Mouse (Mus musculus): ENCODE results near the gene Emid1. TPM values are rescaled to one million over a fixed set of nuclear protein-coding genes. Genes with fewer than 3 reads are reported as not detected.

Emid1 gene
- polyA plus RNA-seq, 1 experiment from 2014 or later, result 22.2 TPM

GRCm38 (mm10) chr11:5175141-5175540, 23.1 kb upstream of the Emid1 start:
- DNase-seq (ENCODE audit: low spot score) (no peak), ATAC-seq (replicated peaks; ENCODE audit: low FRiP score) (no peak)
- Histone ChIP-seq H3K36me3 (ENCODE audit: control insufficient read depth, insufficient read depth, low read length) (no peaks in the 10 kb centered on the region), H3K4me3 (ENCODE audit: low read depth, low read length) (no peak overlapping the region), H3K9me3 (ENCODE audit: control insufficient read depth, low read length) (no peaks in the 10 kb centered on the region), H3K4me2 (ENCODE audit: low read depth, low read length, severe bottlenecking) (no peak overlapping the region), H3K27ac (ENCODE audit: low read depth, low read length) (no peak overlapping the region), H3K9ac (ENCODE audit: low read length) (no peak overlapping the region), H3K27me3 (ENCODE audit: control insufficient read depth, insufficient read depth, low read length) (no peaks in the 10 kb centered on the region), H3K4me1 (replicated peaks; ENCODE audit: control insufficient read depth, insufficient read depth, low read length) (peaks cover 4% of the 10 kb centered on the region; the same call in 1 of the 2 replicates)
- WGBS, result 89% methylated on average over 7 of the region's 7 CpGs

DNA sequence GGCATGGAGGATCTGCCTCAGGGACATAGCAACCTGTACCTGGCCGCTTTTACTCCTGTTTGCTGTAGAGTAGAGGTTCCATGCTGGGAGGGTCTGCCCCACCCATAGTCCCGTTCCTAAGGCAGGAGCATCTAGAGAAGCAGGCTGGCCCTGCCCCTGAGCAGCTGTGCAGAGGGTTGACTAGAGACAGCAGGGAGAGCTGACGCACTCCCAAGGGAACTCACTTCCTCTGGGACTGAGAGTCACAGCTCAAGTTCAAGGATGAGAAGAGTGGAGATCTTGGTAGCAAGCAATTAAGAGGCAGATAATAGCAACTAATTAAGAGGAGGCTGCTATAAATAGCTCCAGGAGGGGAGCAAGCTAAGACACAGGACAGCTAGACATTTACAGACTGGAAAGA, 20.8 kb upstream of the Emid1 start:
- ATAC-seq (replicated peaks; ENCODE audit: low FRiP score), result 0 out of 2 replicates have a peak, but pooled peaks have one; percentile 21

GRCm38 (mm10) chr11:5167311-5167710, 15.3 kb upstream of the Emid1 start:
- 53% methylated on average over 9 of the region's 9 CpGs for WGBS

More for the DNA sequence above, 20.8 kb upstream of the Emid1 start:
- Histone ChIP-seq H3K27ac (ENCODE audit: low read depth, low read length) (no peak overlapping the region), H3K4me2 (ENCODE audit: low read depth, low read length, severe bottlenecking) (no peak overlapping the region), H3K27me3 (ENCODE audit: control insufficient read depth, insufficient read depth, low read length) (no peaks in the 10 kb centered on the region), H3K9me3 (ENCODE audit: control insufficient read depth, low read length) (no peaks in the 10 kb centered on the region), H3K4me3 (ENCODE audit: low read depth, low read length) (no peak overlapping the region), H3K36me3 (ENCODE audit: control insufficient read depth, insufficient read depth, low read length) (no peaks in the 10 kb centered on the region), H3K9ac (ENCODE audit: low read length) (no peak overlapping the region), H3K4me1 (replicated peaks; ENCODE audit: control insufficient read depth, insufficient read depth, low read length) (peaks cover 4% of the 10 kb centered on the region; the same call in 1 of the 2 replicates)
- WGBS, result 48% methylated on average over 3 of the region's 3 CpGs
- DNase-seq (ENCODE audit: low spot score), result no peak

GRCm38 (mm10) chr11:5165471-5165916, 13.4 kb upstream of the Emid1 start:
- peak overlapping the region; percentile 10; the same call in 1 of the 2 replicates for H3K9ac ChIP-seq (ENCODE audit: low read length)

More at GRCm38 (mm10) chr11:5167311-5167710, 15.3 kb upstream of the Emid1 start:
- Histone ChIP-seq H3K9me3 (ENCODE audit: control insufficient read depth, low read length) (no peaks in the 10 kb centered on the region), H3K4me3 (ENCODE audit: low read depth, low read length) (no peak overlapping the region), H3K4me2 (ENCODE audit: low read depth, low read length, severe bottlenecking) (no peak overlapping the region), H3K9ac (ENCODE audit: low read length) (no peak overlapping the region), H3K36me3 (ENCODE audit: control insufficient read depth, insufficient read depth, low read length) (no peaks in the 10 kb centered on the region), H3K27me3 (ENCODE audit: control insufficient read depth, insufficient read depth, low read length) (no peaks in the 10 kb centered on the region), H3K4me1 (replicated peaks; ENCODE audit: control insufficient read depth, insufficient read depth, low read length) (peaks cover 16% of the 10 kb centered on the region; the same call in 1 of the 2 replicates), H3K27ac (ENCODE audit: low read depth, low read length) (no peak overlapping the region)
- DNase-seq (ENCODE audit: low spot score) (no peak), ATAC-seq (replicated peaks; ENCODE audit: low FRiP score) (peak; percentile 51; the same call in 1 of the 2 replicates)

DNA sequence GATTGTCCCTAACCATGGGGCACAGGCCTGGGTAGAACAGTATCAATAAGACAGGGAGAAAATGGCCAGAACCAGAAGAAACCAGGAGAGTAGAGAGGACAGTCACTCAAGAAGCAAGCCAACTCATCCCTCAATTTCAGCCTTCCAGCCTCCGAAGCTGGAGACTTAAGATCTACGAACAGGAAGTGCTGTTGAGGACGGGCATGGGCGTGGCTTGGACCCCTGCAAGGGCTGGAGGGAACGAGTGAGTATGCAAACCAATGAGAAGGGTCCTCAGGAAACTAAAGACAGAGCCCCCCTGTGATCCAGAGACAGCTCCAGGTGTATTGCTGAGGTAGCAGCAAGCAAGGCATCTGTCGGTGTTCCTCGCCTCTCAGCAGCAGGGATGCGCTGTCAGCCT, 12.3 kb upstream of the Emid1 start:
- WGBS, result 13% methylated on average over 8 of the region's 8 CpGs
- H3K27me3 ChIP-seq (ENCODE audit: control insufficient read depth, insufficient read depth, low read length), result no peaks in the 10 kb centered on the region
- no peak overlapping the region for H3K27ac ChIP-seq (ENCODE audit: low read depth, low read length)
- H3K4me2 ChIP-seq (ENCODE audit: low read depth, low read length, severe bottlenecking), result no peak overlapping the region
- no peak for ATAC-seq (replicated peaks; ENCODE audit: low FRiP score)
- peaks cover 16% of the 10 kb centered on the region; the same call in 1 of the 2 replicates for H3K4me1 ChIP-seq (replicated peaks; ENCODE audit: control insufficient read depth, insufficient read depth, low read length)
- no peaks in the 10 kb centered on the region for H3K36me3 ChIP-seq (ENCODE audit: control insufficient read depth, insufficient read depth, low read length)
- no peak overlapping the region for H3K9ac ChIP-seq (ENCODE audit: low read length)
- H3K4me3 ChIP-seq (ENCODE audit: low read depth, low read length), result no peak overlapping the region
- DNase-seq (ENCODE audit: low spot score), result no peak
- H3K9me3 ChIP-seq (ENCODE audit: control insufficient read depth, low read length), result peaks cover 5% of the 10 kb centered on the region

More at GRCm38 (mm10) chr11:5165471-5165916, 13.4 kb upstream of the Emid1 start:
- no peaks in the 10 kb centered on the region for H3K36me3 ChIP-seq (ENCODE audit: control insufficient read depth, insufficient read depth, low read length)
- H3K9me3 ChIP-seq (ENCODE audit: control insufficient read depth, low read length), result peaks cover 5% of the 10 kb centered on the region
- H3K27me3 ChIP-seq (ENCODE audit: control insufficient read depth, insufficient read depth, low read length), result no peaks in the 10 kb centered on the region
- no peak overlapping the region for H3K4me2 ChIP-seq (ENCODE audit: low read depth, low read length, severe bottlenecking)
- H3K4me1 ChIP-seq (replicated peaks; ENCODE audit: control insufficient read depth, insufficient read depth, low read length), result peaks cover 16% of the 10 kb centered on the region; the same call in 1 of the 2 replicates
- H3K4me3 ChIP-seq (ENCODE audit: low read depth, low read length), result no peak overlapping the region
- no peak overlapping the region for H3K27ac ChIP-seq (ENCODE audit: low read depth, low read length)
- no peak; the same call in 1 of the 2 replicates for ATAC-seq (replicated peaks; ENCODE audit: low FRiP score)
- DNase-seq (ENCODE audit: low spot score), result peak; percentile 63
- WGBS, result 20% methylated on average over 8 of the region's 8 CpGs

- H3K4me1 ChIP-seq (replicated peaks; ENCODE audit: control insufficient read depth, insufficient read depth, low read length), result peaks cover 16% of the 10 kb centered on the region; the same call in 1 of the 2 replicates
- H3K4me3 ChIP-seq (ENCODE audit: low read depth, low read length), result no peak overlapping the region
- H3K36me3 ChIP-seq (ENCODE audit: control insufficient read depth, insufficient read depth, low read length), result no peaks in the 10 kb centered on the region
- 90% methylated on average over 8 of the region's 8 CpGs for WGBS
- no peak overlapping the region for H3K4me2 ChIP-seq (ENCODE audit: low read depth, low read length, severe bottlenecking)
- ATAC-seq (replicated peaks; ENCODE audit: low FRiP score) (no peak), DNase-seq (ENCODE audit: low spot score) (no peak)
- no peak overlapping the region for H3K27ac ChIP-seq (ENCODE audit: low read depth, low read length)
- no peaks in the 10 kb centered on the region for H3K27me3 ChIP-seq (ENCODE audit: control insufficient read depth, insufficient read depth, low read length)
- H3K9ac ChIP-seq (ENCODE audit: low read length), result no peak overlapping the region
- H3K9me3 ChIP-seq (ENCODE audit: control insufficient read depth, low read length), result peaks cover 5% of the 10 kb centered on the region
Observed at GRCm38 (mm10) chr11:5163421-5163820, 11.4 kb upstream of the Emid1 start.

DNA sequence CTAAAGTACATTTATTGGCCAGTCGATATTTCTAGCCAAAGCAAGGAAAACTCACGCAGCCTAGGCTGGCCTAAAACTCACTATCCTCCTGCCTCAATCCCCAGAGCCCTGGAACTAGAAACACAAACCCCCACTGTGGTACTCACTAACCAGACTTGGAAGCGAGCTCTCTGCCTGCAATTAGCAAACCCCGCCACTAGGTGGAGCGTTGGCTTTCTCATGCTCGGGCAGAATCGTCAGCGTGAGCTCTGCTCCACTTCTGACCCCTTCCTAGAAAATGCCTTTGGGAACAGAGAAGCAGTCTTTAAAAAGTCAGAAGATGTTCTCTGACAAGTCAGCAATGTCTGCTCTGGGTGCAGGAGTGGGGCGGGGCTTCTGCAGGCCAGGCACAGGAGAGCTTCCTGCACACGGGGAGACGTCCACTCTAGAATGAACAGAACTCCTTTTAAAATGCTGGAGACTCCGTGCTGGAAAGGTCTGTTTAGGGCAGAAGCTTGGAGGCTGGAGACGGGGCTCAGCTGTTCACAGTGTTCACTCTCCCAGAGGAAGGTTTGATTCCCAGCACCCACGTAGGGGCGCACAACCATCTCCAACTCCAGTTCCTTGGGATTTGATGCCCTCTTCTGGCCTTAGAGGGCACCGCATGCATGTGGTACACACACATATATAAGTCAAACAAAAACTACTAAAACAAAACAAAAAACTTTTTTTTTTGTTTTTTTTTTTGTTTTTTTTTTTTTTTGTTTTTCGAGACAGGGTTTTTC, 8.8 kb upstream of the Emid1 start:
- H3K9me3 ChIP-seq (ENCODE audit: control insufficient read depth, low read length), result peaks cover 5% of the 10 kb centered on the region
- H3K27me3 ChIP-seq (ENCODE audit: control insufficient read depth, insufficient read depth, low read length), result no peaks in the 10 kb centered on the region
- 72% methylated on average over 17 of the region's 17 CpGs for WGBS
- H3K27ac ChIP-seq (ENCODE audit: low read depth, low read length), result no peak overlapping the region
- H3K36me3 ChIP-seq (ENCODE audit: control insufficient read depth, insufficient read depth, low read length), result no peaks in the 10 kb centered on the region
- no peak overlapping the region for H3K4me2 ChIP-seq (ENCODE audit: low read depth, low read length, severe bottlenecking)
- H3K4me3 ChIP-seq (ENCODE audit: low read depth, low read length), result no peak overlapping the region
- ATAC-seq (replicated peaks; ENCODE audit: low FRiP score) (no peak), DNase-seq (ENCODE audit: low spot score) (no peak)
- peaks cover 8% of the 10 kb centered on the region; the same call in 1 of the 2 replicates for H3K4me1 ChIP-seq (replicated peaks; ENCODE audit: control insufficient read depth, insufficient read depth, low read length)
- H3K9ac ChIP-seq (ENCODE audit: low read length), result no peak overlapping the region

GRCm38 (mm10) chr11:5158056-5158455, 6.0 kb upstream of the Emid1 start:
- Histone ChIP-seq H3K4me2 (ENCODE audit: low read depth, low read length, severe bottlenecking) (no peak overlapping the region), H3K27me3 (ENCODE audit: control insufficient read depth, insufficient read depth, low read length) (no peaks in the 10 kb centered on the region), H3K36me3 (ENCODE audit: control insufficient read depth, insufficient read depth, low read length) (no peaks in the 10 kb centered on the region), H3K4me1 (replicated peaks; ENCODE audit: control insufficient read depth, insufficient read depth, low read length) (no peaks in the 10 kb centered on the region), H3K9ac (ENCODE audit: low read length) (no peak overlapping the region), H3K27ac (ENCODE audit: low read depth, low read length) (no peak overlapping the region), H3K9me3 (ENCODE audit: control insufficient read depth, low read length) (peaks cover 5% of the 10 kb centered on the region), H3K4me3 (ENCODE audit: low read depth, low read length) (no peak overlapping the region)
- no peak for ATAC-seq (replicated peaks; ENCODE audit: low FRiP score)
- 88% methylated on average over 11 of the region's 11 CpGs for WGBS
- no peak for DNase-seq (ENCODE audit: low spot score)
